Mouse (Mus musculus) thymus, adult 18-20 months (tissue): ENCODE measurements at regions not wholly inside any gene's neighbourhood (a gene's known extent, or its start where the extent isn't known, plus 50 kb on each side); places are given as distances from the start of the nearest gene placed in this dataset.

Experiments used
- DNase-seq, 2 experiments: peaks; one replicate each; pipeline ENCODE4 v3.0.0; 2022; ENCODE audit warnings: mixed read lengths in 2 of 2

- DNase-seq: peak; percentile 57 to 59
Measured at GRCm38 (mm10) chr5:74943737-74944403, 100.7 kb downstream of the Chic2 start.

- DNase-seq: no peak
Measured at GRCm38 (mm10) chr5:74941426-74941825, 103.1 kb downstream of the Chic2 start.

DNA sequence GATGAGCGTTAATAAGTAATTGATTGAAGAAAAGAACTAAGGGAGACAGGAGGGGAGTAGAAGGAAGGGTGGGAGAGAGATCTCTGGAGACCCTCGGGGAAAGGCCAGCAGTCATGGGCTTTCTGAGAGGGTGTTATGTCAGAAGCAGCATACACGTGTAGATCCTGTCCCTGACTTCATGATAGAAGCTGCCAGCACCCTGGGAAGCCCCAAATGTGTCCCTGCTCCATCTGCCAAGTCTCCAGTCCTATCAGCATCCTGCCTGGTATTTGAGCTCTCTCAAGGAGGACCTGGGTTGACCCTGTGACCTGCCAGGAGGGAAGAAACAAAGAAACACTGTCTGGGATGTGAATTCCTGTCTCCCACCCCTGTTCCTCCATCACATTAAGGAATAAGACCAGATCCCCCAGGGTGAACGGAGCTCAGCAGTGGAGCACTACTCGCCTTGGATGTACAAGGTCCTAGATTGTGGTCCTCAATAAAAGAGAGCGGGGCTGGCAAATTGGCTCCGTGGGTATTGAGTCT is 107.1 kb downstream of the Chic2 start:
- DNase-seq: no peak

- DNase-seq: no peak
Measured at GRCm38 (mm10) chr5:74936087-74936486, 108.5 kb downstream of the Chic2 start.

GRCm38 (mm10) chr5:74935676-74936075 is 108.9 kb downstream of the Chic2 start:
- DNase-seq: no peak

DNA sequence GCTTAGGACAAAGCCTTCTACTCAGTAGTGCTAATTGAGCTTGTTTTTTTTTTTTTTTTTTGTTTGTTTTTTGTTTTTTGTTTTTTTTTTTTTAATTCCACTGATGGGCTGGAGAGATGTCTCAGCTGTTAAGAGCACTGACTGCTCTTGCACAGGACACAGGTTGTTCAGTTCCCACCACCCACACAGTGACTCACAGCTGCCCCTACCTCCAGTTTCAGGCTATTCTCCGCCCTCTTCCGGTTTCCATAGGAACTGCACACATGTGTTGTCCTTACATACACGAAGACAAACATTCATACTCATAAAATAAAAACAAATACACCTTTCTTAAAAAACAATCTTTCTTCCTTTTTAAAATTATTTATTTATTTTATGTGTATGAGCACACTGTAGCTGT is 111.3 kb downstream of the Chic2 start:
- no peak for DNase-seq

- DNase-seq: no peak
Measured at GRCm38 (mm10) chr5:74932206-74932605, 112.4 kb downstream of the Chic2 start.

GRCm38 (mm10) chr5:74931765-74932164 is 112.8 kb downstream of the Chic2 start:
- DNase-seq: no peak

GRCm38 (mm10) chr5:74927543-74927942 is 117.0 kb downstream of the Chic2 start:
- no peak for DNase-seq

DNA sequence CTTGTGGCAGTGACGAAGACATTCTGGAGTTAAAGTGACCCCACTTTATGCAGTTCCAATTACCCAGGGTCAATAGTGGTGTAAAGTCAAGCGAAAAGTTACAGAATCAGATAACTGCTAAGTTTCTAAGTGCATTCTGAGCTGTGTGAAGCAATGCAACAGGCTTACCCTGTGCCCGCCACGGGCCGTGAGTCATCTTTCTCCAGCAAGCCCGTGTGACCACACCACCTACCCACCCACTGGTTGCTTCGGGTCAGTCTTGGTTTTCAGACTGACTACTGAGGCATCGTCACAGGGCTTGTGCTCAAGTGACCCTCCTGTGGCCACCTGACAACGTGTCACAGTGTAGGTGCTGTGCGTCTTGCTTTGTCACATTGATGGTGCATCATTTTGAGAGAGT is 118.8 kb downstream of the Chic2 start:
- no peak for DNase-seq

- no peak for DNase-seq
Measured at GRCm38 (mm10) chr5:74924031-74924533, 120.5 kb downstream of the Chic2 start.

DNA sequence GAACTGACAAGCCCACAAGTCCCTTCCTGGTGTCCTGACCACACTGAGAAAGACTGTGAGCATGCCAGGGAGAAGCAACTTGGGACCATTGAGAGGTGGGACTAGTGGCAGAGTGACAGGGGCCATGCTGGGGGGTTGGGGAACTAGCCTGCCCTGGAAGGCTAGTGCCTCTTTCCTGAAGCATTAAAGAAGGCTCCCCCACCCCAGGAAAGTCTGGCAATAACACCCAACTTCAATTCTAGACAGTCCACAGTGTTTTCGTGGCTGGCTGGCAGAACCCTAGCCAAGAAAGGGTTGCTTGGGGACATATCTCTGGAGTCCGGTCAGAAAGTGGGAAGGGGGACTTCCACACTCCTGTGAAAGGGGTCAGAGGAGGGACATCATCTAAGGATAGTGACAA is 121.2 kb downstream of the Chic2 start:
- no peak for DNase-seq

DNA sequence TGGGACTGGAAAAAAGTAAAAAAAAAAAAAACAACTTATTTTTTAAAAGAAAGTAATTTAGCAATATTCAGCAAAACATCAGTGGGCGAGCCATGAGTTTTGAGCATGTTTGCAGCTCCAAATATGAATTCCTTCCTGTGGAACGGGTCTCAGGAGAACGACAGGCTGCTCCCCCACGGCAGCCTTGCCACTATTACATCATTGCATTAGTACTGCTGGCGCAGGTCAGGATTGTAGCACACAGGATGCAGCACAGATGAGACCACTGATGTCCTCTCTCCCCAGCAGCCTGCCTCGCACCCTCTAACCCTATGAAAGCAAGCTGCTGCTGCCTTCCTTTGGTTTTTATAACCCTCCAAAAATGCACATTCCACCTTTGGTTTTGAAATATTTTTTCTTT is 121.7 kb downstream of the Chic2 start:
- no peak for DNase-seq

DNA sequence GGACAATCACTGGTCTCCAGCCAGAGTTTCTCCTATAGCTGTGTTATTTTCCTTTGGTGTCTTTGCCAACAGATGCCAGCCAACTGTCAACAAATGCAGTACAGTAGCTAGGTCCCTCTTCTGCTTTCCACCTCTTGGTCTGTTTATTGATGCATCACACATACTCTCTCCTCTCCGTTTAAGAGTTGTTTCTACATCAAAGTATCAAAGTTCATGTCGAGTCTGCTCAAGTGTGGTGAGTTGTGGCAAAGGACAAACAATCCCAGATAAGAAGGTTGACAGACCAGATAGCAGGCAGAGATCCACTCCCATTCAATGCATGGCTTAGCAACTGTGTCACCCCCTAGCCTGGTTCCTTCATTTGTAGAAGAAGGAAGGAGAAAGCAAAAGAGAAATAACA is 123.6 kb downstream of the Chic2 start:
- no peak for DNase-seq

GRCm38 (mm10) chr5:74920490-74920889 is 124.1 kb downstream of the Chic2 start:
- DNase-seq: no peak

GRCm38 (mm10) chr5:74905504-74906061 is 139.0 kb downstream of the Chic2 start:
- DNase-seq: no peak

GRCm38 (mm10) chr5:74904927-74905503 is 139.6 kb downstream of the Chic2 start:
- DNase-seq: no peak

DNA sequence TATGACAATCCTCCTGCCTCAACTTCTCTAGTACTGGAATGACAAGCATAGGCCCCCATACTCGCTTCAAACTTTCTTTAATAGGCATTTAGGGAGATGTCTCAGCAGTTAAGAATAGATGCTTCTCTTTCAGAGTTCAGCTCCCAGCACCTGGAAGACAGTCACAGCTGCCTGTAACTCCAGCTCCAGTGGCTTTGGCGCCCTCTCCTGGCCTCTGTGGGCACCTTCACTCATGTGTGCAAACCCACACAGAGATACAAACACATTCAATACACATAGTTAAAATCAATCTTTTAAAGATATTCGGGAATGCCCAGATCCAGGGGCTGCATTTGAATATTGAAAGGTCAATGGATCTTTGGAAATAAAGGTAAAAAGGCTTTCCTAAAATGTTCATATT is 140.2 kb downstream of the Chic2 start:
- no peak for DNase-seq

- no peak for DNase-seq
Measured at GRCm38 (mm10) chr5:74903711-74904110, 140.9 kb downstream of the Chic2 start.

DNA sequence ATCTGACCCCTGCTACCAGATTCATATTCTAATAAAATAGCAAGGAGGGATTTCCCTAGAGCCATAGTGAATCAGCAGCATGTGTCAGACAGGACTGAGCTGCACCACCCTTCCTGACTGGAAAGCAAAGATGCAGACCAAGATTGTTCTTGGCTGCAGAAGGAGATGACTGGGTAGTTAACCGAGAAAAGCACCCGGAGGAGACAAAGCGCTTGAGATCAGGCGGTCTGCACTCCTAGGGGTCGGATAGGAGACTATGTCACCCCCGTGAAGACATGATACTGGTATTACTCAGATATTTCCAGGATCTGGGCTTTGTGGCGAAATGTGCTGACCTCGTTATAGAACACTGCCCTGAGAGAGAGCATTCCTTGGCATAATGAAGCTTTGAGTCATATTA is 147.4 kb downstream of the Chic2 start:
- no peak for DNase-seq

DNA sequence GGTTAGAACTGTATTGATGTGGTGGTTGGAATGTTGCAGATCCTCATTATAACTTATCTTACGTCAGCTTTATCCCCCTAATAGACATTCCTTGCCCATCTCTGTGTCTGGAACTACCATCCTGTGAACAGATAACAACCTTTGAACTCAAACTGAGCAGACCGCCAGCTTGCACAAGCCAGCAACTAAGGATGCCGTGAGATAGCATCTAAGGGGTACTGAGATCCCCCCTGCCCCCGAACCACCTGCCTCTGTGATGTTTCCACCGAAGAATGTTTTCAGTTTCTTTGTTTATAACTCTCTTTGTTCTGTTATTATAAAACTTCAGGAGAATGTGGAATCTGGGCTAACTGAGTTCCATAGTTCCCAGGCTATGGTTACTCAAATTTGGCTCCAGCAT is 151.3 kb downstream of the Chic2 start:
- DNase-seq: peak in 1 of 2 experiments; percentile 6

DNA sequence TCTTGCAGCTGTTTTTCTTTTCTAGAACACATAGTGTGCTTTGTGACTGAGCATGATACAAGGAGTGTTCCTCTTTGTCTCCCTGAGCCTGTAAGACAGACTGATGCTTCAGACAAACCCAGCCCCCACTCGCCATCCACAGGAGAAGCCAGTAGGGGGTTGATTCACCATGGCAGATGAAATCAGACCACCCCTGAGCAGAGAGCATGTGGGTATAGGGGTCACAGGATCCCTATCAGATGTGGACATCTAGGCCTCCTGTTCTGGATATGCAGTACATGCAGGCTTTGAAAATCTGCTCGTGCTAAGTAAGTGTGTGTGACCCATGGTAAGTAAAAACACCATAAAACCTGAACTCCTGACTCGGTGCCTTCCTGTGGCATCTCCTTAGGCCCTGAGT is 153.0 kb downstream of the Chic2 start:
- no peak for DNase-seq

GRCm38 (mm10) chr5:74888934-74889333 is 155.6 kb downstream of the Chic2 start:
- no peak for DNase-seq

DNA sequence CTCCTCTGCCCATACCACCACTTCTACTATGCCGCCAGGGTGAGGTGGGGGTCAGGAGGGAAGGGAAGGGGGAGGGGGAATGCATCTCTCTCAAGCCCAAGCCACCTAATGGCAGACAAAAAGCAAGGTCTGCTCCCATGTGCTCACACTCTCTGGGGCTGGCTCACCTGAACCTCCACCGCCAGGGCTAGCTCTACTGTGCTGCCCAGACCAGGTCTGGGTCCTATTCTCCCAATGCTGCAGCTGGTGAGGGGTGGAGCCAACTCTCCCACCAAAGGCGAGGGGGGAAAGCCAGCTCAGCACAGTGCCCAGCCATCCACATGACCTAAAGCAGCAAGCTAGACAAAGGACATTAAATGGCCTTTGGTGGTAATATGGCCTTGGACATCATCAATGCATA is 158.6 kb downstream of the Chic2 start:
- no peak for DNase-seq
